Mouse (Mus musculus) CH12.LX (cell line): ENCODE results near the gene Triobp. TPM values are rescaled to one million over a fixed set of nuclear protein-coding genes. Genes with fewer than 3 reads are reported as not detected.

ENCODE experiments used
- DNase-seq: peaks from one replicate; pipeline ENCODE4 v3.0.0-alpha.2; 2013; ENCODE audit errors: extremely low read depth
- H3K27ac ChIP-seq: 2 replicates; pipeline ENCODE4 v1.5.1; 2012; ENCODE audit warnings: low read depth, mild to moderate bottlenecking, control low read depth, moderate library complexity; ENCODE audit not compliant: insufficient read depth
- H3K27me3 ChIP-seq: replicated peaks from 2 replicates; pipeline ENCODE3; 2012; ENCODE audit warnings: inconsistent platforms
- H3K36me3 ChIP-seq, 2 experiments: replicated peaks in 1 of 2; 2 replicates each; pipeline versions ENCODE3 to v1.6.1; 2012; ENCODE audit warnings: inconsistent platforms in 1 of 2, low read length in 1 of 2, mild to moderate bottlenecking in 1 of 2, mixed read lengths in 1 of 2, moderate library complexity in 1 of 2; ENCODE audit not compliant: control insufficient read depth in 1 of 2, insufficient read depth in 1 of 2
- H3K4me1 ChIP-seq, 2 experiments: 2 replicates each; pipeline ENCODE4 v1.6.1; 2012; ENCODE audit warnings: inconsistent platforms in 1 of 2, moderate library complexity in 1 of 2; ENCODE audit not compliant: insufficient read depth in 2 of 2, control insufficient read depth in 1 of 2
- H3K4me2 ChIP-seq: 2 replicates; pipeline ENCODE4 v1.6.1; 2012; ENCODE audit warnings: low read depth, mild to moderate bottlenecking, control low read depth; ENCODE audit not compliant: poor library complexity, insufficient read depth, severe bottlenecking
- H3K4me3 ChIP-seq, 3 experiments: fragments of 150-350 bp in 1 of 3; sonication (generic) in 1 of 3; replicated peaks in 1 of 3; 2 replicates each; pipeline versions ENCODE3 to v1.5.1; 2011 to 2012; ENCODE audit warnings: low read depth in 2 of 3, low read length in 2 of 3, mild to moderate bottlenecking in 2 of 3, moderate library complexity in 2 of 3, control low read depth in 1 of 3, improper control_type of control experiment in 1 of 3, inconsistent platforms in 1 of 3, mixed read lengths in 1 of 3; ENCODE audit not compliant: poor library complexity in 1 of 3
- H3K79me2 ChIP-seq: replicated peaks from 2 replicates; pipeline ENCODE4 v1.6.1; 2012; ENCODE audit warnings: mild to moderate bottlenecking, moderate library complexity; ENCODE audit not compliant: control insufficient read depth, poor library complexity, insufficient read depth, severe bottlenecking; ENCODE audit errors: extremely low read depth
- H3K9ac ChIP-seq: 2 replicates; pipeline ENCODE4 v1.6.1; 2012; ENCODE audit warnings: low read depth, mild to moderate bottlenecking, control low read depth, moderate library complexity; ENCODE audit not compliant: insufficient read depth
- H3K9me3 ChIP-seq: replicated peaks from 2 replicates; pipeline ENCODE3; 2012; ENCODE audit warnings: low read length, inconsistent platforms, mixed read lengths
- BHLHE40 ChIP-seq: IDR thresholded peaks from 2 replicates; pipeline ENCODE4 v1.6.1; 2011; ENCODE audit warnings: mild to moderate bottlenecking, low read depth, low read length, improper control_type of control experiment
- CTCF ChIP-seq, 2 experiments: IDR thresholded peaks in 1 of 2; conservative IDR thresholded peaks in 1 of 2; 2 replicates each; pipeline ENCODE4 v1.5.1; 2011 to 2012; ENCODE audit warnings: low read depth in 2 of 2, low read length in 2 of 2, improper control_type of control experiment in 1 of 2, inconsistent platforms in 1 of 2, mild to moderate bottlenecking in 1 of 2, moderate library complexity in 1 of 2
- ELF1 ChIP-seq: IDR thresholded peaks from 2 replicates; pipeline ENCODE4 v1.6.1; 2014; ENCODE audit warnings: low read depth, mild to moderate bottlenecking, inconsistent platforms, low read length, improper control_type of control experiment
- EP300 ChIP-seq: IDR thresholded peaks from 2 replicates; pipeline ENCODE4 v1.6.1; 2011; ENCODE audit warnings: low read length, improper control_type of control experiment
- ETS1 ChIP-seq: conservative IDR thresholded peaks from 2 replicates; pipeline ENCODE4 v1.6.1; 2012; ENCODE audit warnings: low read depth, mild to moderate bottlenecking, inconsistent platforms, low read length, improper control_type of control experiment, moderate library complexity
- IRF4 ChIP-seq: IDR thresholded peaks from 2 replicates; pipeline ENCODE4 v1.6.1; 2014; ENCODE audit warnings: low read depth, mild to moderate bottlenecking, inconsistent platforms, low read length, improper control_type of control experiment
- JUN ChIP-seq: IDR thresholded peaks from 2 replicates; pipeline ENCODE4 v1.6.1; 2011; ENCODE audit warnings: low read depth, mild to moderate bottlenecking, low read length, improper control_type of control experiment, moderate library complexity; ENCODE audit not compliant: insufficient read depth
- JUND ChIP-seq: conservative IDR thresholded peaks from 2 replicates; pipeline ENCODE4 v1.6.1; 2011; ENCODE audit warnings: low read depth, low read length, improper control_type of control experiment
- KAT2A ChIP-seq: IDR thresholded peaks from 2 replicates; pipeline ENCODE4 v1.6.1; 2012; ENCODE audit warnings: low read length, improper control_type of control experiment, inconsistent platforms; ENCODE audit not compliant: insufficient replicate concordance
- MAZ ChIP-seq: IDR thresholded peaks from 2 replicates; pipeline ENCODE4 v1.6.1; 2012; ENCODE audit warnings: low read depth, mild to moderate bottlenecking, inconsistent platforms, low read length, improper control_type of control experiment, moderate library complexity
- MEF2A ChIP-seq: IDR thresholded peaks from 2 replicates; pipeline ENCODE4 v1.6.1; 2014; ENCODE audit warnings: low read depth, mild to moderate bottlenecking, inconsistent platforms, low read length, improper control_type of control experiment, borderline replicate concordance
- MXI1 ChIP-seq: IDR thresholded peaks from 2 replicates; pipeline ENCODE4 v1.6.1; 2011; ENCODE audit warnings: mild to moderate bottlenecking, low read depth, low read length, improper control_type of control experiment
- MYC ChIP-seq: IDR thresholded peaks from 2 replicates; pipeline ENCODE4 v1.6.1; 2011; ENCODE audit warnings: low read depth, mild to moderate bottlenecking, improper control_type of control experiment, low read length
- NELFE ChIP-seq: IDR thresholded peaks from 2 replicates; pipeline ENCODE4 v1.6.1; 2011; ENCODE audit warnings: low read depth, low read length, improper control_type of control experiment
- RAD21 ChIP-seq: IDR thresholded peaks from 2 replicates; pipeline ENCODE4 v1.6.1; 2011; ENCODE audit warnings: low read depth, mild to moderate bottlenecking, low read length, improper control_type of control experiment, moderate library complexity
- TBP ChIP-seq: conservative IDR thresholded peaks from 2 replicates; pipeline ENCODE4 v1.6.1; 2011; ENCODE audit warnings: low read depth, low read length, improper control_type of control experiment
- UBTF ChIP-seq: IDR thresholded peaks from 2 replicates; pipeline ENCODE4 v1.6.1; 2012; ENCODE audit warnings: low read depth, mild to moderate bottlenecking, inconsistent platforms, low read length, improper control_type of control experiment, moderate library complexity
- ZKSCAN1 ChIP-seq: IDR thresholded peaks from 2 replicates; pipeline ENCODE4 v1.6.1; 2012; ENCODE audit warnings: low read depth, inconsistent platforms, low read length, improper control_type of control experiment, borderline replicate concordance
- ZMIZ1 ChIP-seq: IDR thresholded peaks from 2 replicates; pipeline ENCODE4 v1.6.1; 2012; ENCODE audit warnings: low read depth, mild to moderate bottlenecking, inconsistent platforms, low read length, improper control_type of control experiment
- dilution Hi-C: fragments of 300-500 bp; cut with MboI; formaldehyde crosslinking; loops from 2 replicates; pipeline ENCODE4 v1.14.3; 2020; ENCODE audit warnings: low sequenced_read_pairs; ENCODE audit not compliant: extremely low pct_unique_long_range_greater_than_20kb, extremely low pct_ligation_motif_present
- in situ Hi-C: fragments of 300-500 bp; cut with MboI; formaldehyde crosslinking; loops from 3 replicates; pipeline ENCODE4 v1.14.3; 2019; ENCODE audit warnings: low sequenced_read_pairs, low pct_ligation_motif_present, low pct_unique_long_range_greater_than_20kb, mixed read lengths
- polyA plus RNA-seq: library from polyadenylated mRNA; unstranded; fragments of >175 nt; gene quantifications from 2 replicates; pipeline ENCODE4 v1.2.1, GENCODE M21; 2012; ENCODE audit warnings: low read depth; ENCODE audit not compliant: insufficient read length
- total RNA-seq, 2 experiments: library from RNA; depleted of rRNA; stranded (reverse); fragments of 300-350 nt in 1 of 2; fragments of >200 nt in 1 of 2; gene quantifications; 2 replicates each; pipeline ENCODE4 v1.2.3; 2012 to 2014

Triobp gene
- total and polyA plus RNA-seq, 3 experiments: 11.5 to 31.0 (median 25.5) TPM

GRCm38 (mm10) chr15:79044837-79045236 lies 97.3 kb downstream of the Triobp start:
- no peak for DNase-seq
- H3K36me3 ChIP-seq: peaks cover 11 to 21% of the 10 kb centered on the region in 2 experiments
- dilution Hi-C loops: no loop called here
- H3K9me3 ChIP-seq: peaks cover 6% of the 10 kb centered on the region
- no peaks in the 10 kb centered on the region for H3K79me2 ChIP-seq
- no peak overlapping the region for H3K4me2 ChIP-seq
- in situ Hi-C loops: no loop called here
- no peak overlapping the region for H3K27ac ChIP-seq
- H3K4me1 ChIP-seq: peaks cover 14 to 28% of the 10 kb centered on the region in 2 experiments
- TF ChIP-seq UBTF (no peak), KAT2A (no peak), TBP (no peak), IRF4 (no peak), JUND (no peak), NELFE (no peak), JUN (no peak), BHLHE40 (no peak), RAD21 (no peak), MAZ (no peak), ETS1 (no peak), ELF1 (no peak), MYC (no peak), ZKSCAN1 (no peak), MEF2A (no peak), ZMIZ1 (no peak)
- H3K27me3 ChIP-seq: no peaks in the 10 kb centered on the region
- no peak overlapping the region for H3K4me3 ChIP-seq
- no peak overlapping the region for H3K9ac ChIP-seq

GRCm38 (mm10) chr15:79048186-79048585 lies 100.7 kb downstream of the Triobp start:
- dilution Hi-C loops (no loop called here), in situ Hi-C loops (no loop called here)
- Histone ChIP-seq H3K79me2 (no peaks in the 10 kb centered on the region), H3K4me1 (peaks cover 21 to 35% of the 10 kb centered on the region in 2 experiments), H3K36me3 (peaks cover 13 to 28% of the 10 kb centered on the region in 2 experiments), H3K9me3 (no peaks in the 10 kb centered on the region), H3K4me3 (no peak overlapping the region), H3K27ac (no peak overlapping the region), H3K4me2 (no peak overlapping the region), H3K9ac (no peak overlapping the region), H3K27me3 (no peaks in the 10 kb centered on the region)
- DNase-seq: no peak
- TF ChIP-seq MXI1 (no peak), ZKSCAN1 (no peak), ZMIZ1 (no peak), EP300 (no peak), CTCF (conservative IDR thresholded peaks at IDR 0.05 in 1 of 2, IDR thresholded peaks at IDR 0.05 in 1 of 2; ENCODE audit: low read depth in 2 of 2, low read length in 2 of 2) (no peak), MEF2A (no peak)
